Mouse (Mus musculus): ENCODE measurements at regions not wholly inside any gene's neighbourhood (a gene's known extent, or its start where the extent isn't known, plus 50 kb on each side); places are given as distances from the start of the nearest gene placed in this dataset.

GRCm38 (mm10) chr1:128714843-128715242, 122.8 kb upstream of the Cxcr4 start:
- Histone ChIP-seq H3K4me1 (ENCODE audit: control insufficient read depth in 1 of 2, insufficient read depth in 2 of 2) (peaks cover 25 to 37% of the 10 kb centered on the region in 2 experiments), H3K79me2 (replicated peaks; ENCODE audit: control insufficient read depth, extremely low read depth, insufficient read depth, poor library complexity, severe bottlenecking) (no peaks in the 10 kb centered on the region), H3K4me3 (replicated peaks in 1 of 3; ENCODE audit: low read depth in 2 of 3, low read length in 2 of 3, poor library complexity in 1 of 3) (no peak overlapping the region), H3K9ac (ENCODE audit: insufficient read depth, low read depth) (no peak overlapping the region), H3K36me3 (replicated peaks in 1 of 2; ENCODE audit: control insufficient read depth in 1 of 2, insufficient read depth in 1 of 2, low read length in 1 of 2) (no peaks in the 10 kb centered on the region), H3K27me3 (replicated peaks) (no peaks in the 10 kb centered on the region), H3K27ac (ENCODE audit: insufficient read depth, low read depth) (no peak overlapping the region), H3K4me2 (ENCODE audit: insufficient read depth, low read depth, poor library complexity, severe bottlenecking) (no peak overlapping the region), H3K9me3 (replicated peaks; ENCODE audit: low read length) (no peaks in the 10 kb centered on the region)
- in situ Hi-C loops (cut with MboI; ENCODE audit: low pct_ligation_motif_present, low pct_unique_long_range_greater_than_20kb, low sequenced_read_pairs) (no loop called here), dilution Hi-C loops (cut with MboI; ENCODE audit: extremely low pct_ligation_motif_present, extremely low pct_unique_long_range_greater_than_20kb, low sequenced_read_pairs) (no loop called here)
- DNase-seq (ENCODE audit: extremely low read depth): no peak
- TF ChIP-seq ZMIZ1 (IDR thresholded peaks at IDR 0.05; ENCODE audit: low read depth, low read length): no peak
- no peak for TF ChIP-seq ZC3H11A (IDR thresholded peaks at IDR 0.05; ENCODE audit: low read depth, low read length)

- H3K27me3 ChIP-seq (replicated peaks): no peaks in the 10 kb centered on the region
- in situ Hi-C loops (cut with MboI; ENCODE audit: low pct_ligation_motif_present, low pct_unique_long_range_greater_than_20kb, low sequenced_read_pairs): no loop called here
- H3K4me2 ChIP-seq (ENCODE audit: insufficient read depth, low read depth, poor library complexity, severe bottlenecking): peak overlapping the region; percentile 63
- H3K4me3 ChIP-seq (replicated peaks in 1 of 3; ENCODE audit: low read depth in 2 of 3, low read length in 2 of 3, poor library complexity in 1 of 3): peak overlapping the region in 1 of 3 experiments; percentile 38
- no peaks in the 10 kb centered on the region for H3K9me3 ChIP-seq (replicated peaks; ENCODE audit: low read length)
- H3K36me3 ChIP-seq (replicated peaks in 1 of 2; ENCODE audit: control insufficient read depth in 1 of 2, insufficient read depth in 1 of 2, low read length in 1 of 2): no peaks in the 10 kb centered on the region
- H3K27ac ChIP-seq (ENCODE audit: insufficient read depth, low read depth): peak overlapping the region; percentile 39; the same call in 1 of the 2 replicates
- peak; percentile 44 for DNase-seq (ENCODE audit: extremely low read depth)
- H3K9ac ChIP-seq (ENCODE audit: insufficient read depth, low read depth): peak overlapping the region; percentile 44; the same call in 1 of the 2 replicates
- no peaks in the 10 kb centered on the region for H3K79me2 ChIP-seq (replicated peaks; ENCODE audit: control insufficient read depth, extremely low read depth, insufficient read depth, poor library complexity, severe bottlenecking)
- dilution Hi-C loops (cut with MboI; ENCODE audit: extremely low pct_ligation_motif_present, extremely low pct_unique_long_range_greater_than_20kb, low sequenced_read_pairs): no loop called here
- TF ChIP-seq ELF1 (IDR thresholded peaks at IDR 0.05; ENCODE audit: low read depth, low read length) (peak; percentile 62), POLR2A (IDR thresholded peaks at IDR 0.05; ENCODE audit: low read depth, low read length) (peak; percentile 53), BHLHE40 (IDR thresholded peaks at IDR 0.05; ENCODE audit: low read depth, low read length) (no peak), HCFC1 (IDR thresholded peaks at IDR 0.05; ENCODE audit: low read depth, low read length) (peak; percentile 40), GABPA (IDR thresholded peaks at IDR 0.05; ENCODE audit: insufficient replicate concordance, low read depth, low read length) (no peak), MEF2A (IDR thresholded peaks at IDR 0.05; ENCODE audit: borderline replicate concordance, low read depth, low read length) (0 out of 2 replicates have a peak, but pooled peaks have one; percentile 21), ZMIZ1 (IDR thresholded peaks at IDR 0.05; ENCODE audit: low read depth, low read length) (no peak)
- H3K4me1 ChIP-seq (ENCODE audit: control insufficient read depth in 1 of 2, insufficient read depth in 2 of 2): peaks cover 35 to 40% of the 10 kb centered on the region in 2 experiments
Observed at GRCm38 (mm10) chr1:128712876-128713275, 120.8 kb upstream of the Cxcr4 start.

- Histone ChIP-seq H3K4me3 (replicated peaks in 1 of 3; ENCODE audit: low read depth in 2 of 3, low read length in 2 of 3, poor library complexity in 1 of 3) (no peak overlapping the region), H3K79me2 (replicated peaks; ENCODE audit: control insufficient read depth, extremely low read depth, insufficient read depth, poor library complexity, severe bottlenecking) (no peaks in the 10 kb centered on the region), H3K9me3 (replicated peaks; ENCODE audit: low read length) (no peaks in the 10 kb centered on the region), H3K27ac (ENCODE audit: insufficient read depth, low read depth) (no peak overlapping the region), H3K4me1 (ENCODE audit: control insufficient read depth in 1 of 2, insufficient read depth in 2 of 2) (peaks cover 46 to 55% of the 10 kb centered on the region in 2 experiments), H3K27me3 (replicated peaks) (no peaks in the 10 kb centered on the region), H3K36me3 (replicated peaks in 1 of 2; ENCODE audit: control insufficient read depth in 1 of 2, insufficient read depth in 1 of 2, low read length in 1 of 2) (no peaks in the 10 kb centered on the region), H3K9ac (ENCODE audit: insufficient read depth, low read depth) (no peak overlapping the region), H3K4me2 (ENCODE audit: insufficient read depth, low read depth, poor library complexity, severe bottlenecking) (no peak overlapping the region)
- TF ChIP-seq EP300 (IDR thresholded peaks at IDR 0.05; ENCODE audit: low read length) (no peak), JUND (conservative IDR thresholded peaks at IDR 0.05; ENCODE audit: low read depth, low read length) (no peak), CHD2 (IDR thresholded peaks at IDR 0.05; ENCODE audit: low read length) (no peak), ZNF384 (IDR thresholded peaks at IDR 0.05; ENCODE audit: low read depth, low read length) (no peak), TBP (conservative IDR thresholded peaks at IDR 0.05; ENCODE audit: low read depth, low read length) (no peak), HCFC1 (IDR thresholded peaks at IDR 0.05; ENCODE audit: low read depth, low read length) (no peak), GABPA (IDR thresholded peaks at IDR 0.05; ENCODE audit: insufficient replicate concordance, low read depth, low read length) (no peak), IRF4 (IDR thresholded peaks at IDR 0.05; ENCODE audit: low read depth, low read length) (no peak), POLR2AphosphoS2 (IDR thresholded peaks at IDR 0.05; ENCODE audit: low read depth, low read length) (no peak), CHD1 (IDR thresholded peaks at IDR 0.05; ENCODE audit: low read depth, low read length) (no peak), NELFE (IDR thresholded peaks at IDR 0.05; ENCODE audit: low read depth, low read length) (no peak), KAT2A (IDR thresholded peaks at IDR 0.05; ENCODE audit: insufficient replicate concordance, low read length) (no peak), JUN (IDR thresholded peaks at IDR 0.05; ENCODE audit: insufficient read depth, low read depth, low read length) (no peak), TCF12 (IDR thresholded peaks at IDR 0.05; ENCODE audit: low read depth, low read length) (no peak), CTCF (conservative IDR thresholded peaks at IDR 0.05 in 1 of 2, IDR thresholded peaks at IDR 0.05 in 1 of 2; ENCODE audit: low read depth in 2 of 2, low read length in 2 of 2) (no peak)
- in situ Hi-C loops (cut with MboI; ENCODE audit: low pct_ligation_motif_present, low pct_unique_long_range_greater_than_20kb, low sequenced_read_pairs) (no loop called here), dilution Hi-C loops (cut with MboI; ENCODE audit: extremely low pct_ligation_motif_present, extremely low pct_unique_long_range_greater_than_20kb, low sequenced_read_pairs) (no loop called here)
- DNase-seq (ENCODE audit: extremely low read depth): no peak
Observed at GRCm38 (mm10) chr1:128711121-128711520, 119.0 kb upstream of the Cxcr4 start.

Data from CH12.LX (cell line).